Mouse (Mus musculus) retina, postnatal 1 day (tissue): ENCODE measurements around the gene Pou2f2.

Experiments used
- DNase-seq: peaks from one replicate; pipeline ENCODE4 v3.0.0-alpha.2; 2012

Pou2f2 gene

GRCm38 (mm10) chr7:25088968-25089367, 90.6 kb downstream of the Pou2f2 start:
- no peak for DNase-seq

GRCm38 (mm10) chr7:25088531-25088930, 91.0 kb downstream of the Pou2f2 start:
- peak; percentile 48 for DNase-seq

GRCm38 (mm10) chr7:25087972-25088371, 91.6 kb downstream of the Pou2f2 start:
- no peak for DNase-seq

GRCm38 (mm10) chr7:25087256-25087912, 92.1 kb downstream of the Pou2f2 start:
- DNase-seq: no peak

- DNase-seq: peak; percentile 52
Observed at GRCm38 (mm10) chr7:25086656-25087055, 92.9 kb downstream of the Pou2f2 start.

- DNase-seq: no peak
Observed at GRCm38 (mm10) chr7:25084621-25085020, 94.9 kb downstream of the Pou2f2 start.

- DNase-seq: peak; percentile 75
Observed at GRCm38 (mm10) chr7:25082510-25082909, 97.0 kb downstream of the Pou2f2 start.

- no peak for DNase-seq
Observed at GRCm38 (mm10) chr7:25080431-25080830, 99.1 kb downstream of the Pou2f2 start.

- no peak for DNase-seq
Observed at GRCm38 (mm10) chr7:25079496-25080026, 100.0 kb downstream of the Pou2f2 start.

- DNase-seq: no peak
Observed at GRCm38 (mm10) chr7:25077414-25077755, 102.1 kb downstream of the Pou2f2 start.

- peak; percentile 100 for DNase-seq
Observed at GRCm38 (mm10) chr7:25076663-25077413, 102.7 kb downstream of the Pou2f2 start.

- no peak for DNase-seq
Observed at GRCm38 (mm10) chr7:25076296-25076662, 103.2 kb downstream of the Pou2f2 start.

GRCm38 (mm10) chr7:25073924-25074323, 105.6 kb downstream of the Pou2f2 start:
- DNase-seq: no peak

GRCm38 (mm10) chr7:25072716-25073390, 106.7 kb downstream of the Pou2f2 start:
- peak; percentile 83 for DNase-seq

GRCm38 (mm10) chr7:25071979-25072715, 107.4 kb downstream of the Pou2f2 start, which contains the start of the genes Grik5 and Zfp574:
Grik5 (minus strand) TSS chr7:25072346.
Zfp574 (plus strand) TSS chr7:25072567.
- DNase-seq: peak; percentile 50

- peak; percentile 80 for DNase-seq
Observed at GRCm38 (mm10) chr7:25068724-25069123, 110.8 kb downstream of the Pou2f2 start.

- DNase-seq: no peak
Observed at GRCm38 (mm10) chr7:25067909-25068656, 111.4 kb downstream of the Pou2f2 start.

- DNase-seq: no peak
Observed at GRCm38 (mm10) chr7:25067338-25067737, 112.2 kb downstream of the Pou2f2 start.

- DNase-seq: no peak
Observed at GRCm38 (mm10) chr7:25063900-25064299, 115.6 kb downstream of the Pou2f2 start.

- DNase-seq: no peak
Observed at GRCm38 (mm10) chr7:25063346-25063745, 116.2 kb downstream of the Pou2f2 start.

GRCm38 (mm10) chr7:25058836-25059235, 120.7 kb downstream of the Pou2f2 start:
- no peak for DNase-seq

- no peak for DNase-seq
Observed at GRCm38 (mm10) chr7:25058394-25058793, 121.1 kb downstream of the Pou2f2 start.
